Mouse (Mus musculus) gastrocnemius, adult 2 months (tissue): ENCODE measurements at regions not wholly inside any gene's neighbourhood (a gene's known extent, or its start where the extent isn't known, plus 50 kb on each side); places are given as distances from the start of the nearest gene placed in this dataset.

ENCODE experiments used
- DNase-seq: peaks from one replicate; pipeline ENCODE4 v3.0.0; 2022
- H3K27ac ChIP-seq: fragments of 200-600 bp; 2 replicates; pipeline ENCODE4 v1.8.1; 2022; ENCODE audit warnings: mild to moderate bottlenecking
- H3K4me3 ChIP-seq: fragments of 200-600 bp; 2 replicates; pipeline ENCODE4 v1.8.1; 2022; ENCODE audit warnings: mild to moderate bottlenecking, moderate library complexity
- CTCF ChIP-seq: fragments of 200-600 bp; IDR thresholded peaks from 2 replicates; pipeline ENCODE4 v1.8.1; 2022; ENCODE audit warnings: antibody characterized with exemption, mild to moderate bottlenecking, moderate library complexity
- intact Hi-C: fragments of 180-260 bp; cut with DNase I; formaldehyde crosslinking; loops from one replicate; pipeline ENCODE4 v1.15.1; 2025

GRCm38 (mm10) chr7:136342822-136343221 lies 551.6 kb upstream of the Mgmt start:
- no peak for DNase-seq
- 0 out of 2 replicates have a peak overlapping the region, but pooled peaks have one; percentile 20 for H3K27ac ChIP-seq
- intact Hi-C loops = no loop called here
- no peak overlapping the region for H3K4me3 ChIP-seq
- TF ChIP-seq CTCF = no peak

DNA sequence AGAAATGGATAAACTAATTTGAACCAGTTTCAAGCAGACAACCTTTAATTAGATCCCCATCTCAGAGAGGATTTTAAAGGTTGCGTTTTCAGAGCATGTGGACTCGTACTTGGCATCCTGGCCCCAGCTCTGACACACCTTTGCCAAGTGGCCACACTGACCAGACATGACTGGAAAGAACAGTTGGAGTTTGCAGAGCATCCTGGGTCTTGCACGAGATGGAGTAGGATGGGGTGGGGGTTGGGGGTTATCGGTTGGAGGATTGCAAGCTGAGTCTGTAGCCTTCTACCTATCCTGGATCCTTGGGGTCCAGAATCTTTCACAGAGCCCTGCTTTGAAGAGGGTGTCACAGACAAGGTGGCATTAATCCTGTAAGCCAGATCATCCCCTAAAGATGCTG lies 550.9 kb upstream of the Mgmt start:
- no peak for TF ChIP-seq CTCF
- no peak for DNase-seq
- no peak overlapping the region for H3K27ac ChIP-seq
- no peak overlapping the region for H3K4me3 ChIP-seq
- intact Hi-C loops = no loop called here

DNA sequence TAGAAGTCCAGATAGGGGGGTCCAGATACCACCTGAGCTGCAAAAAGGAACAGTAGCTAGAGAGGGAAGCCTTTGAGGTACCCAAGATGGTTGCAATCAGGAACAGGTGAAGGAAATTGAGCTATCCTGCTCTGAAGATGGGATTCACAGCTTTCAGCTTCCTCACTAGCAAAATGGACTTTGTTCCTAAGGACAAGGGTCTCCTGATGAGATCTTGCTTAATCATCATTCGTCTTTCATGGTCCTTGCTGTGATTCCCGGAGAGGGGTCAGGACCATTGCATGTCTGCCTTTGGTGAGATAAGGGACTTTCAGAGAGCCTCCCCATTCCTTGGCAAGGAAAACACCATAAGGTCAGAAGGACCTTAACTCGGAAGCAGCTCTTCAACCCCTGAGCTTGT lies 549.4 kb upstream of the Mgmt start:
- Histone ChIP-seq H3K4me3 (no peak overlapping the region), H3K27ac (no peak overlapping the region)
- intact Hi-C loops = no loop called here
- no peak for TF ChIP-seq CTCF
- DNase-seq = no peak

- no peak overlapping the region for H3K27ac ChIP-seq
- H3K4me3 ChIP-seq = no peak overlapping the region
- no peak for DNase-seq
- TF ChIP-seq CTCF = no peak
- intact Hi-C loops = no loop called here
These were observed 547.9 kb upstream of the Mgmt start for GRCm38 (mm10) chr7:136346531-136346930.

DNA sequence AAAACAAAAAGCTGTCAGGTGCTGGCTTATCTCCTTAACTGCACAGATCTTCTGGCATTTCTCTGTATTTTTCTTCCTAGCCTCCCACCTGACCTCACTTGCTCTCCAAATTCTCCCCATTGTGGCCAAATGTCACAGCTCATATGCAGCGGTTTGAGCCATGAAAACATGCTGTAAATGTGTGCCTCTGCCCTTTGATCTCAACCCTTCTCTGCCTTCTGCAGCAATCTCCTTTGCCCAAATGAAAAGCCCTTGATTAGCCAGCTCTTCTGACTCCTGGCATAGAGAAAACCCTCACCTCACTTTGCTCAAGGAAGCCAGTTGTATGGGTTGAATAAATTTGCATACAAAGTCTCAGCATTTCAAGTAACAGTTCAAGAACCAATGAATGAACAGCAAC lies 546.1 kb upstream of the Mgmt start:
- H3K4me3 ChIP-seq = no peak overlapping the region
- no peak for TF ChIP-seq CTCF
- no peak overlapping the region for H3K27ac ChIP-seq
- DNase-seq = no peak
- intact Hi-C loops = no loop called here

DNA sequence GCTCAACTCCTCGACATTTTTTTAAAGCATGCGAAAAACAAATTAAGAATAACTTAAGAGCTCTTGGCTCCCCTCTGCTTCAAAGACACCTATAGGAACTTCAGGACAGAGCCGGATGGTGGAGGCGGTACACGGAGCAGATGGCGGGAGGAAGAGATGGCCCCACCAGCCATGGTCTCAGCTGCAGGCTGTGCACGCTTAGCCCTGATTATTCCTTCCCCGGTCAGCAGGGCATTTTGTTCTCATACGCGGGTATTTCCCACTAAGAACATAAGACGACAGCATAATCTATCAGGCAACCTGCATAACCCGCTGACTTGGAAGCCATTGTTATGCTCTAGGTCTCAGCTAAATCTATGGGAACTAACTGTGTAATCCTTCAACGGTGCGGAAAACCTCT lies 544.8 kb upstream of the Mgmt start:
- no peak for TF ChIP-seq CTCF
- Histone ChIP-seq H3K27ac (no peak overlapping the region), H3K4me3 (no peak overlapping the region)
- intact Hi-C loops = no loop called here
- no peak for DNase-seq

DNA sequence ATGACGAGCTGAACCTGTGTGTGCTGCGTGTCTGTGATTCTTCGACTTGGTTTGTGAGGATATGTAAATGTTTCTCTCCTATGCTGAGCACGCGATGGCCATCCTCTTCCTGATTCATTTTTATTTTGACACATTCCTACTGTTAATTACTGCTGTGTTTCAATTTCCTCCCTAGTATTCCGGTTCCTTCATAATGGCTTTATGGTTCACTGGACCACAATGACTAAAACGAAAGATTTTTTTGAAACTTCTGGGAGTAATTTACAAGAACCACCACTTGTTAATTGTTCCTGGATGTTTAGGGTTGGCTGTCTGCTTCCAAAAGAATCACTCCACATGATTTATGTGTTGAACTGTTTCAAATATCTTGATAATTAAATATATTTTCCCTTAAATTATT lies 537.4 kb upstream of the Mgmt start:
- Histone ChIP-seq H3K27ac (no peak overlapping the region), H3K4me3 (no peak overlapping the region)
- no peak for TF ChIP-seq CTCF
- intact Hi-C loops = no loop called here
- DNase-seq = no peak

DNA sequence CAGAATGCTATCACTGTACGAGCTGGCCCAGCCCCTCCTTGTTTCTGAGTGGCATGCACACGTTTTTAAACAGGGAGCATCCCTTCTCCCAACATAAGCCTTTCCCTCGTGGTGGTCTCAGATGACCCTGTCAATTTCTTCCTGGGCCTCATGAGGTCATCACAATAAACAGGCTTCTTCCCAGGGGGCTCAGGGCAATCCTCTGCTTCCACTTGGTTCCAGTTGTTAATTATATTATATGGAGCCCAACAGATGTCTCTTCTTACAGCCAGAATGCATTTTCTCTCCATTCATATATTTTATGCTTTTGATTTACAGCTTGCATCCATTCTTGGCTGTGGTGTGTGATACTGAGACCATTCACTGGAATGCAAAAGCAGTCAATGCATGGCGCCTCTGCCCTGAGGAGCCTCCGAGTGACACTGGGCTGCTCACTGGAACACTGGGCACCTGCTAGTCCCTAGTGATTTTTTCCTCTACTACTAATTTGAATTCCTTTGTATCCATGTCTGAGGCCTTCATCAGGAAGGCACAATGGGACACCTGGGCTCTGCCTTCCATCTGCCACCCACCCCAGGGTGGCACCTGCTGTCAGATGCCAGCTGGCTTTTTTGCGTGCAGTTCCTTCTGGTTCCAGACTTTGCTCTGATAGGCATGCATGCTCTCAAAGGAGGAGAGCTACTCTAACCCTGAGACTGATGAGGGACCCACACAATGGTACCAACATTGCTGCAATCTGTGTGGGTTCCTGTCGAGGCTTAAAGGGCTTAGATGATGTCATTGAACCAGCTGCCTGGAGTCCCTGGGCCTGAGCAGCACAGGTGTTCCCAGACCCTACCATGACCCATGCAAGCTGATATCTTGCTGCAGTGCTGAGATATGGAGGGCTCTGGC lies 528.8 kb upstream of the Mgmt start:
- no peak for DNase-seq
- TF ChIP-seq CTCF = no peak
- Histone ChIP-seq H3K27ac (no peak overlapping the region), H3K4me3 (no peak overlapping the region)
- intact Hi-C loops = no loop called here

- no peak overlapping the region for H3K4me3 ChIP-seq
- peak overlapping the region; percentile 65 for H3K27ac ChIP-seq
- no peak for DNase-seq
- intact Hi-C loops = no loop called here
- no peak for TF ChIP-seq CTCF
These were observed 517.2 kb upstream of the Mgmt start for GRCm38 (mm10) chr7:136377259-136377658.

- intact Hi-C loops = no loop called here
- peak overlapping the region; percentile 65 for H3K27ac ChIP-seq
- DNase-seq = peak; percentile 58
These were observed 516.7 kb upstream of the Mgmt start for GRCm38 (mm10) chr7:136377742-136378141.

GRCm38 (mm10) chr7:136378321-136378720 lies 516.1 kb upstream of the Mgmt start:
- intact Hi-C loops = no loop called here
- peak overlapping the region; percentile 65 for H3K27ac ChIP-seq
- no peak for DNase-seq
- no peak overlapping the region for H3K4me3 ChIP-seq
- no peak for TF ChIP-seq CTCF

More at GRCm38 (mm10) chr7:136377742-136378141, 516.7 kb upstream of the Mgmt start:
- H3K4me3 ChIP-seq = no peak overlapping the region
- TF ChIP-seq CTCF = no peak

- peak; percentile 45 for DNase-seq
- Histone ChIP-seq H3K4me3 (no peak overlapping the region), H3K27ac (no peak overlapping the region)
- TF ChIP-seq CTCF = no peak
- intact Hi-C loops = no loop called here
These were observed 515.1 kb upstream of the Mgmt start for GRCm38 (mm10) chr7:136379319-136379718.

GRCm38 (mm10) chr7:136379741-136380140 lies 514.7 kb upstream of the Mgmt start:
- Histone ChIP-seq H3K27ac (no peak overlapping the region), H3K4me3 (no peak overlapping the region)
- no peak for TF ChIP-seq CTCF
- no peak for DNase-seq
- intact Hi-C loops = no loop called here

DNA sequence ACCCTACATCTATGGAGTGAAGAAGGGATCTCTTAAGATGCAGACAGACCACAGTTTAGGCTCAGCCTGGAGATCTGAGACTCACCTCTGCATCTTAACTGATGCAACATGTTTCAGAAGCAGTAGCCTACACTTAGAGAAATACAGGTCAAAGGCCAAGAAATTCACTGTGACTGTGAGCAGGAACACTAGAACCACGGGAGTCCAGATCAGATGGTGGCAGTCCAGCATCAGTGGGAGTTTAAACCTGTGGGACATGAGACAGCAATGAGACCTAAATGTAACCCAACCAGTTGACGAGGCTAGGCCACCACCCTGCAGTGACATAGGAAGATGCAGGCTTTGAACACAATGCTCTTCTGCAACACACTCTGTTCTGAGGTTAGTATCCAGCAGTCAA lies 511.1 kb upstream of the Mgmt start:
- TF ChIP-seq CTCF = no peak
- DNase-seq = no peak
- no peak overlapping the region for H3K4me3 ChIP-seq
- no peak overlapping the region for H3K27ac ChIP-seq
- intact Hi-C loops = no loop called here
